Mouse (Mus musculus) heart, embryonic 15.5 days (tissue): ENCODE measurements at regions not wholly inside any gene's neighbourhood (a gene's known extent, or its start where the extent isn't known, plus 50 kb on each side); places are given as distances from the start of the nearest gene placed in this dataset.

Source experiments
- ATAC-seq: fragments of 200-750 bp; cut with Nextera tagmentation; replicated peaks from 2 replicates; pipeline ENCODE4 v1.8.0; 2017; ENCODE audit warnings: low read depth, moderate TSS enrichment; ENCODE audit not compliant: insufficient number of reproducible peaks, insufficient read depth, low FRiP score
- H3K27ac ChIP-seq: fragments of 300-500 bp; sonication (generic); 2 replicates; pipeline ENCODE4 v1.5.1; 2015; ENCODE audit warnings: mild to moderate bottlenecking, inconsistent platforms
- H3K27me3 ChIP-seq: fragments of 300-500 bp; sonication (generic); 2 replicates; pipeline ENCODE4 v1.6.1; 2015; ENCODE audit warnings: inconsistent platforms
- H3K36me3 ChIP-seq: fragments of 300-500 bp; sonication (generic); 2 replicates; pipeline ENCODE4 v1.6.1; 2015; ENCODE audit warnings: mild to moderate bottlenecking, inconsistent platforms
- H3K4me1 ChIP-seq: fragments of 300-500 bp; sonication (generic); replicated peaks from 2 replicates; pipeline ENCODE4 v1.6.1; 2015; ENCODE audit warnings: inconsistent platforms
- H3K4me2 ChIP-seq: fragments of 300-500 bp; sonication (generic); 2 replicates; pipeline ENCODE4 v1.6.1; 2015; ENCODE audit warnings: inconsistent platforms, mild to moderate bottlenecking, moderate library complexity
- H3K4me3 ChIP-seq: fragments of 300-500 bp; sonication (generic); 2 replicates; pipeline ENCODE4 v1.5.1; 2015; ENCODE audit warnings: mild to moderate bottlenecking, inconsistent platforms
- H3K9ac ChIP-seq: fragments of 300-500 bp; sonication (generic); 2 replicates; pipeline ENCODE4 v1.6.1; 2015; ENCODE audit warnings: mild to moderate bottlenecking, inconsistent platforms
- H3K9me3 ChIP-seq: fragments of 300-500 bp; sonication (generic); replicated peaks from 2 replicates; pipeline ENCODE4 v1.6.1; 2016; ENCODE audit warnings: inconsistent platforms
- WGBS: fragments of 180-500 bp; shearing (Covaris S2); methylation state at CpG from one replicate; pipeline ENCODE4 v1.1.7; 2015; ENCODE audit warnings: mixed read lengths; 5-methylcytosine and 5-hydroxymethylcytosine counted together

DNA sequence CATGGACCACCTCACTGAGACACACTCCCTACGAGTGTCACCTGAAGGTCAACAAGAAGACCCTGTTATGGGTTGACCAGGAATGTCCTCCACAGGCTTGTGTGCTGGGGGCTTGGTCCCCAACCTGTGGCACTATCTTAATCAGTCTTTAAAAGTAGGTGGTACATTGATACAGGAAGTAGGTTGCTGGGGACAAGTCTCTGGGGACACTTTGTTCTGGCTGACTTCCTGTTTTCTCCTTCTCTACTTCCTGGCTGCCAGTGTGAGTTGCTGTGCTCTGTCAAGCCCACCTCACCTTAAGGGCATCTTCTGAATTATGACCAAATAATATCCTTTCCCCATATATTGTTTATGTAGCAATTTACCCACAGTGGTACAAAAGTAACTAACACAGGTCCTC lies 96.1 kb downstream of the Cct6b start:
- H3K27me3 ChIP-seq = no peaks in the 10 kb centered on the region
- H3K4me1 ChIP-seq = no peaks in the 10 kb centered on the region
- no peak for ATAC-seq
- H3K4me3 ChIP-seq = no peak overlapping the region
- no peak overlapping the region for H3K27ac ChIP-seq
- WGBS = 75% methylated on average over 1 of the region's 1 CpGs
- no peaks in the 10 kb centered on the region for H3K9me3 ChIP-seq
- no peak overlapping the region for H3K9ac ChIP-seq
- no peak overlapping the region for H3K4me2 ChIP-seq
- no peaks in the 10 kb centered on the region for H3K36me3 ChIP-seq

GRCm38 (mm10) chr11:82664076-82664475 lies 100.0 kb downstream of the Cct6b start:
- no peak overlapping the region for H3K4me3 ChIP-seq
- no peaks in the 10 kb centered on the region for H3K4me1 ChIP-seq
- no peaks in the 10 kb centered on the region for H3K9me3 ChIP-seq
- no peak for ATAC-seq
- WGBS = 86% methylated on average over 1 of the region's 1 CpGs
- no peaks in the 10 kb centered on the region for H3K36me3 ChIP-seq
- no peaks in the 10 kb centered on the region for H3K27me3 ChIP-seq
- no peak overlapping the region for H3K27ac ChIP-seq
- no peak overlapping the region for H3K4me2 ChIP-seq
- H3K9ac ChIP-seq = no peak overlapping the region

DNA sequence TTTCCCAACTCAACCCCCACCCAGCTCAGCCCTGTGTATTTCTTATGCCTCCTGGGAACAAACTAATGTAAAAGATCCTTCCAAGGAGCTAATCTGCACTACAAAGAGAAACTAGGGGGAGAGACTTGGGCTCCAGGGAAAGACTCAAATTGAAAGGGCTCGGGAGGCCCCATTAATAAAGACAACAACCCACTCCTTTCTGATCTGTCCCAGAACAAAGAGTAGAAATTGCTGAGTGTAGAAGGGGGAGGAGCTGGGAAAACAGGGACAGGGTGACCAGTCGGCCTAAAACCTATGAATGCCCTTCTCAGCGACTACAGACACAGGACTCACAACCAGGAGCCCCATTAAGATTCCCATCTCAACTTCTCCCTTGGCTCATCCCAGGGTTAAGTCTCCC lies 102.0 kb downstream of the Cct6b start:
- Histone ChIP-seq H3K9ac (no peak overlapping the region), H3K27me3 (no peaks in the 10 kb centered on the region), H3K4me2 (no peak overlapping the region), H3K4me3 (no peak overlapping the region), H3K9me3 (no peaks in the 10 kb centered on the region), H3K4me1 (no peaks in the 10 kb centered on the region), H3K27ac (no peak overlapping the region), H3K36me3 (no peaks in the 10 kb centered on the region)
- no peak for ATAC-seq
- WGBS = 28% methylated on average over 3 of the region's 3 CpGs

DNA sequence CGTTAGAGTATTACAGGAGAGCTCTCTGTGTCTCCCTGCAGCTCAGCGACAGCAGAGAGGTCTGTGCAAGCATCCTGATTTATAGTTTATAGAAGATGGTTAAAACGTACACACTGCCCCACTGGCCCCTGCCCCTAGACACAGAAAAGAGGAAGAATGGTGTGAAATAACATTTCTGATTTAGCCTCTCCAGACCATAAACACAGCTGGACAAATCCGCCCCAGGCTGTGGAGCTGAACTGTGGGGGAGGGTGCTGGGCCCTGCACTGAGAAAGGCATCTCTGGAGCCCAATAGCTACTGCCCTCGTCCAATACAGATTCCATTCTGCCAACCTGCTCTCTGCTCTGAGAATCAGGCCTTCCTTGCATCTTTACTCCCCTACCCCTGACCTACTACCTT lies 112.4 kb downstream of the Cct6b start:
- 40% methylated on average over 5 of the region's 5 CpGs for WGBS
- no peaks in the 10 kb centered on the region for H3K4me1 ChIP-seq
- no peak overlapping the region for H3K4me2 ChIP-seq
- H3K27ac ChIP-seq = no peak overlapping the region
- ATAC-seq = no peak
- no peak overlapping the region for H3K9ac ChIP-seq
- H3K4me3 ChIP-seq = no peak overlapping the region
- H3K9me3 ChIP-seq = no peaks in the 10 kb centered on the region
- H3K27me3 ChIP-seq = no peaks in the 10 kb centered on the region; the same call in 1 of the 2 replicates
- H3K36me3 ChIP-seq = no peaks in the 10 kb centered on the region

DNA sequence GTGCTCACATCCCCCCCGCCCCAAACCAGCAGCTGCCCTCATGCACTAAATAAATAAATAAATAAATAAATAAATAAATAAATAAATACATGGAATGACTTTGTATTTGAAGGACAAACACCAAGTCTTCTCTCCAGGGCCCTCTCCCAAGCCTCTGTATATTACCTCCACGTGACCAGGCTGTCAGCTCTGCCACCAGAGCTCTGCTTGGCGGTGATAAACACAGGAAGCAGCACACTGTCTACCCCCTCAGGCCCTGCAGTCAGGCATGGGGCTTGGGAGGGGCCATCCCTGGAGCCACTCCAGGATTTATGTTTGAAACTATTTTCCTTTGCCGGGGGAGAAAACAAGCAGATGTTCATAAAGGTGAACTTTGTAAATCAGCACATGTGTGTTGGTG lies 125.6 kb downstream of the Cct6b start:
- no peak overlapping the region for H3K4me2 ChIP-seq
- ATAC-seq = no peak

DNA sequence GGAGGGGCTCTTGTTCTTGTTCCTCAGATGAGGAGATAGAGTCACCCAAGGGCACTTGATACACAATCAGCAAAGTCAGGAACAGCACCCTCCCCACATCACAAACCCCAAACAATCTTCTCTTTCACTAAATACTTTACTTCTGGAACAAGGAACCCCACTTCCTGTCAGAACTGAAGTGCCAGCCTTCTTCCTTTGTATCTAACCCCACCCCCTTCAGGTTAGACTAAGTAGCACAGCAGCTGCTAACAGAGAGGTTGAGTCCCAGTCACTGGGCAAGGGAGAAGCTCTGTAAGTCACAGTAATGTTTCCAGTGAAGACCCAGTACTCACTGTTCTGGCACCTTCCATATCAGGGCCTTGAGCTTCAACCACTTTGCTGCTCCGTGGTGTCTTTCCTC lies 131.9 kb downstream of the Cct6b start:
- no peak overlapping the region for H3K27ac ChIP-seq
- 83% methylated on average over 1 of the region's 1 CpGs for WGBS
- no peaks in the 10 kb centered on the region for H3K4me1 ChIP-seq
- H3K27me3 ChIP-seq = 0 out of 2 replicates have a peak, but pooled peaks cover 3% of the 10 kb centered on the region
- H3K9me3 ChIP-seq = no peaks in the 10 kb centered on the region
- H3K4me2 ChIP-seq = no peak overlapping the region
- ATAC-seq = no peak
- no peak overlapping the region for H3K9ac ChIP-seq
- H3K4me3 ChIP-seq = no peak overlapping the region
- no peaks in the 10 kb centered on the region for H3K36me3 ChIP-seq

More for the DNA sequence above, 125.6 kb downstream of the Cct6b start:
- no peak overlapping the region for H3K27ac ChIP-seq
- no peaks in the 10 kb centered on the region for H3K4me1 ChIP-seq
- no peak overlapping the region for H3K9ac ChIP-seq
- no peaks in the 10 kb centered on the region for H3K9me3 ChIP-seq
- WGBS = 31% methylated on average over 4 of the region's 4 CpGs
- H3K27me3 ChIP-seq = peaks cover 3% of the 10 kb centered on the region; the same call in 1 of the 2 replicates
- H3K36me3 ChIP-seq = no peaks in the 10 kb centered on the region
- no peak overlapping the region for H3K4me3 ChIP-seq

DNA sequence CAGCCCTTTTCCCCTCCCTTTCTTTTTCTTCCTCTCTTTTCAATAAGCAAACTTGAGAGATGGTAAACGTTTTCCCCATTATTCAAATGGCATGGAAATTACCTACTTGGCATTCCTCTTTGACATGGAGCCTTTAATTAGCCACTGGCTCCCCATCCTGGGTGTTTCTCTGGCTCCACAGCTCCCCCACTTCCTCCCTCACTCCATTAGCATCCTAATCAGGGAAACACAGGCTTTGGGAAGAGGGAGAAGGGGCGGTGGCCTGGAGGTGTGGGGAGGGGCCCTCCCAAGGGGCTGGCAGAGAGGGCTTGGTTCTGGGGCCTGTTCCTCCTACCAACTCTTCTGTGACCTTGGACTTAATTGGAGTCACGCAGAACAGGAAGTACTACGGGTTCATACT lies 132.7 kb downstream of the Cct6b start:
- Histone ChIP-seq H3K9me3 (no peaks in the 10 kb centered on the region), H3K4me1 (no peaks in the 10 kb centered on the region), H3K4me3 (no peak overlapping the region), H3K36me3 (no peaks in the 10 kb centered on the region), H3K9ac (no peak overlapping the region), H3K4me2 (no peak overlapping the region), H3K27ac (no peak overlapping the region), H3K27me3 (0 out of 2 replicates have a peak, but pooled peaks cover 9% of the 10 kb centered on the region)
- ATAC-seq = no peak
- WGBS = 45% methylated on average over 4 of the region's 4 CpGs

GRCm38 (mm10) chr11:82626501-82627111 lies 137.5 kb downstream of the Cct6b start:
- Histone ChIP-seq H3K36me3 (no peaks in the 10 kb centered on the region), H3K4me2 (no peak overlapping the region), H3K27me3 (0 out of 2 replicates have a peak, but pooled peaks cover 9% of the 10 kb centered on the region), H3K4me1 (no peaks in the 10 kb centered on the region), H3K9me3 (no peaks in the 10 kb centered on the region), H3K9ac (no peak overlapping the region), H3K4me3 (no peak overlapping the region), H3K27ac (no peak overlapping the region)
- 34% methylated on average over 7 of the region's 7 CpGs for WGBS
- no peak for ATAC-seq

GRCm38 (mm10) chr11:82621061-82621460 lies 143.1 kb downstream of the Cct6b start:
- H3K9ac ChIP-seq = no peak overlapping the region
- H3K4me2 ChIP-seq = no peak overlapping the region
- no peak for ATAC-seq
- no peaks in the 10 kb centered on the region for H3K36me3 ChIP-seq
- no peaks in the 10 kb centered on the region for H3K4me1 ChIP-seq
- no peak overlapping the region for H3K27ac ChIP-seq
- no peaks in the 10 kb centered on the region for H3K9me3 ChIP-seq
- no peak overlapping the region for H3K4me3 ChIP-seq
- 91% methylated on average over 10 of the region's 10 CpGs for WGBS
- H3K27me3 ChIP-seq = peaks cover 22% of the 10 kb centered on the region

- Histone ChIP-seq H3K36me3 (no peaks in the 10 kb centered on the region), H3K4me3 (no peak overlapping the region), H3K4me1 (no peaks in the 10 kb centered on the region), H3K27ac (no peak overlapping the region), H3K9ac (no peak overlapping the region), H3K4me2 (no peak overlapping the region), H3K9me3 (no peaks in the 10 kb centered on the region), H3K27me3 (peaks cover 22% of the 10 kb centered on the region)
- WGBS = 46% methylated on average over 2 of the region's 2 CpGs
- ATAC-seq = no peak
Measured at GRCm38 (mm10) chr11:82619418-82619817, 144.7 kb downstream of the Cct6b start.

GRCm38 (mm10) chr11:82618457-82618856 lies 145.7 kb downstream of the Cct6b start:
- no peak overlapping the region for H3K9ac ChIP-seq
- H3K4me3 ChIP-seq = no peak overlapping the region
- no peaks in the 10 kb centered on the region for H3K9me3 ChIP-seq
- H3K36me3 ChIP-seq = no peaks in the 10 kb centered on the region
- ATAC-seq = no peak
- H3K4me2 ChIP-seq = no peak overlapping the region
- peaks cover 22% of the 10 kb centered on the region for H3K27me3 ChIP-seq
- H3K27ac ChIP-seq = no peak overlapping the region
- H3K4me1 ChIP-seq = no peaks in the 10 kb centered on the region
- 4% methylated on average over 9 of the region's 9 CpGs for WGBS

- no peak overlapping the region for H3K4me3 ChIP-seq
- peaks cover 22% of the 10 kb centered on the region for H3K27me3 ChIP-seq
- H3K36me3 ChIP-seq = no peaks in the 10 kb centered on the region
- no peaks in the 10 kb centered on the region for H3K4me1 ChIP-seq
- no peak overlapping the region for H3K9ac ChIP-seq
- 55% methylated on average over 7 of the region's 7 CpGs for WGBS
- ATAC-seq = no peak
- H3K27ac ChIP-seq = no peak overlapping the region
- no peaks in the 10 kb centered on the region for H3K9me3 ChIP-seq
- no peak overlapping the region for H3K4me2 ChIP-seq
Measured at GRCm38 (mm10) chr11:82616856-82617255, 147.3 kb downstream of the Cct6b start.
